Mouse (Mus musculus): ENCODE results near the gene Car14. TPM values are rescaled to one million over a fixed set of nuclear protein-coding genes. Genes with fewer than 3 reads are reported as not detected.
A peak's percentile ranks its signal among the peaks of the same experiment; 100 is the strongest.
"Not testable (repeated sequence)": the region's sequence is repeated elsewhere in the genome, so short reads cannot be mapped to it uniquely, and the experiment has no call there.

The Car14 gene
- total RNA-seq, 2 experiments from 2014 or later = 13.6 to 18.5 TPM

GRCm38 (mm10) chr3:95925087-95925486 is 20.6 kb upstream of the Car14 start:
- DNase-seq = no peak

- DNase-seq = no peak
These were observed 19.7 kb upstream of the Car14 start for GRCm38 (mm10) chr3:95924185-95924584.

- not testable (repeated sequence) for DNase-seq
These were observed 18.9 kb upstream of the Car14 start for GRCm38 (mm10) chr3:95923429-95923828.

GRCm38 (mm10) chr3:95920532-95920931 is 16.0 kb upstream of the Car14 start:
- DNase-seq = not testable (repeated sequence)

GRCm38 (mm10) chr3:95916760-95917159 is 12.3 kb upstream of the Car14 start:
- no peak for DNase-seq

- DNase-seq = no peak
These were observed 10.2 kb upstream of the Car14 start for GRCm38 (mm10) chr3:95914706-95915105.

- DNase-seq = no peak
These were observed 3.1 kb upstream of the Car14 start for GRCm38 (mm10) chr3:95907613-95908012.

GRCm38 (mm10) chr3:95906860-95907259 is 2.4 kb upstream of the Car14 start:
- peak; percentile 67 for DNase-seq

- peak; percentile 74 for DNase-seq
These were observed 1.5 kb upstream of the Car14 start for GRCm38 (mm10) chr3:95905940-95906492.

GRCm38 (mm10) chr3:95905146-95905939 is 852 bp upstream of the Car14 start:
- peak; percentile 40 for DNase-seq

- DNase-seq = no peak
These were observed 563 bp downstream of the Car14 start for GRCm38 (mm10) chr3:95903753-95904502.

GRCm38 (mm10) chr3:95902643-95903042 is 1.8 kb downstream of the Car14 start:
- DNase-seq = no peak

- DNase-seq = no peak
These were observed 2.2 kb downstream of the Car14 start for GRCm38 (mm10) chr3:95902373-95902625.

- peak; percentile 65 for DNase-seq
These were observed 2.7 kb downstream of the Car14 start for GRCm38 (mm10) chr3:95901616-95902372.

- DNase-seq = no peak
These were observed 4.5 kb downstream of the Car14 start for GRCm38 (mm10) chr3:95899800-95900524.

- not testable (repeated sequence) for DNase-seq
These were observed 9.0 kb downstream of the Car14 start for GRCm38 (mm10) chr3:95895501-95895900.

GRCm38 (mm10) chr3:95894317-95895160 is 10.0 kb downstream of the Car14 start:
- DNase-seq = peak; percentile 83

- peak; percentile 96 for DNase-seq
These were observed 10.7 kb downstream of the Car14 start, which contains the start of gene Aph1a for GRCm38 (mm10) chr3:95893606-95894316. Gene Aph1a (plus strand): TSS chr3:95893969.

GRCm38 (mm10) chr3:95893126-95893525 is 11.4 kb downstream of the Car14 start:
- DNase-seq = no peak

Data from adrenal gland, postnatal 10 days (tissue).